Mouse (Mus musculus) neural tube, embryonic 15.5 days (tissue): Measurements from ENCODE around the gene Akap1. TPM values are rescaled to one million over a fixed set of nuclear protein-coding genes. Genes with fewer than 3 reads are reported as not detected.

ENCODE experiments used
- ATAC-seq: fragments of 200-750 bp; cut with Nextera tagmentation; 2 replicates; pipeline ENCODE4 v1.8.0; 2017; ENCODE audit warnings: mild to moderate bottlenecking, moderate TSS enrichment, moderate library complexity; ENCODE audit not compliant: low FRiP score
- H3K27ac ChIP-seq: fragments of 300-500 bp; sonication (generic); replicated peaks from 2 replicates; pipeline ENCODE4 v1.5.1; 2015; ENCODE audit warnings: mild to moderate bottlenecking, inconsistent platforms
- H3K27me3 ChIP-seq: fragments of 300-500 bp; sonication (generic); replicated peaks from 2 replicates; pipeline ENCODE4 v1.6.1; 2015; ENCODE audit warnings: inconsistent platforms
- H3K36me3 ChIP-seq: fragments of 300-500 bp; sonication (generic); 2 replicates; pipeline ENCODE4 v1.6.1; 2015; ENCODE audit warnings: inconsistent platforms
- H3K4me1 ChIP-seq: fragments of 300-500 bp; sonication (generic); 2 replicates; pipeline ENCODE4 v1.6.1; 2015; ENCODE audit warnings: inconsistent platforms
- H3K4me2 ChIP-seq: fragments of 300-500 bp; sonication (generic); 2 replicates; pipeline ENCODE4 v1.6.1; 2015; ENCODE audit warnings: inconsistent platforms, mild to moderate bottlenecking, moderate library complexity
- H3K4me3 ChIP-seq: fragments of 300-500 bp; sonication (generic); replicated peaks from 2 replicates; pipeline ENCODE4 v1.5.1; 2015; ENCODE audit warnings: mild to moderate bottlenecking, inconsistent platforms
- H3K9ac ChIP-seq: fragments of 300-500 bp; sonication (generic); replicated peaks from 2 replicates; pipeline ENCODE4 v1.6.1; 2015; ENCODE audit warnings: mild to moderate bottlenecking, inconsistent platforms
- H3K9me3 ChIP-seq: fragments of 300-500 bp; sonication (generic); replicated peaks from 2 replicates; pipeline ENCODE4 v1.6.1; 2016; ENCODE audit warnings: inconsistent platforms
- WGBS: fragments of 180-500 bp; shearing (Covaris S2); methylation state at CpG from one replicate; pipeline ENCODE4 v1.1.7; 2015; ENCODE audit warnings: mixed read lengths; 5-methylcytosine and 5-hydroxymethylcytosine counted together
- polyA plus RNA-seq: library from polyadenylated mRNA; unstranded; fragments of >200 nt; fragmentation: Nextera tagmentation; extraction: Ambion mirVana; gene quantifications from 2 replicates; pipeline ENCODE4 v1.2.1, GENCODE M21; 2015

Gene Akap1
- polyA plus RNA-seq, 1 experiment from 2014 or later = 27.6 TPM

DNA sequence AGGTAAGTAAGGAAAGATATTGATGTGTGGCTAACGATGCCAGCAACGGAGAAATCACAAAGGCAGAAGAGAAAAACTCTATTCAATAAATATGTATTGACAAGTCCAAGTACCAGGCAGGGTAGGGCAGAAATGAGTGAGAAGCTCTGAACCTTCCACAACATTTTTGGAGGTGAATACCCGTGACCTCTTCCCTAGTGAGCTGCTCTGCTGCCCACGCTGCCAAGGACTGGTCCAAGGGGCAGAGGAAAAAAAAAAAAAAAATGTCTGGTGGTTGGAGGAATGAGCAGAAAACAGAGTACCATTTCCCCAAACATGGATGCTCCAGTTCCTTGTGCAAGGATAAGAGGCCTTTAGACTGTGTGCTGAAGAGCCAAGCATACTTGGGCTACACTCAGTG, 11.6 kb downstream of the Akap1 start:
- peaks cover 34% of the 10 kb centered on the region for H3K4me1 ChIP-seq
- no peak overlapping the region for H3K27ac ChIP-seq
- H3K27me3 ChIP-seq = no peaks in the 10 kb centered on the region
- H3K36me3 ChIP-seq = no peaks in the 10 kb centered on the region
- no peak overlapping the region for H3K4me3 ChIP-seq
- 96% methylated on average over 4 of the region's 4 CpGs for WGBS
- no peak overlapping the region for H3K9ac ChIP-seq
- no peak for ATAC-seq
- H3K9me3 ChIP-seq = no peaks in the 10 kb centered on the region
- H3K4me2 ChIP-seq = no peak overlapping the region

DNA sequence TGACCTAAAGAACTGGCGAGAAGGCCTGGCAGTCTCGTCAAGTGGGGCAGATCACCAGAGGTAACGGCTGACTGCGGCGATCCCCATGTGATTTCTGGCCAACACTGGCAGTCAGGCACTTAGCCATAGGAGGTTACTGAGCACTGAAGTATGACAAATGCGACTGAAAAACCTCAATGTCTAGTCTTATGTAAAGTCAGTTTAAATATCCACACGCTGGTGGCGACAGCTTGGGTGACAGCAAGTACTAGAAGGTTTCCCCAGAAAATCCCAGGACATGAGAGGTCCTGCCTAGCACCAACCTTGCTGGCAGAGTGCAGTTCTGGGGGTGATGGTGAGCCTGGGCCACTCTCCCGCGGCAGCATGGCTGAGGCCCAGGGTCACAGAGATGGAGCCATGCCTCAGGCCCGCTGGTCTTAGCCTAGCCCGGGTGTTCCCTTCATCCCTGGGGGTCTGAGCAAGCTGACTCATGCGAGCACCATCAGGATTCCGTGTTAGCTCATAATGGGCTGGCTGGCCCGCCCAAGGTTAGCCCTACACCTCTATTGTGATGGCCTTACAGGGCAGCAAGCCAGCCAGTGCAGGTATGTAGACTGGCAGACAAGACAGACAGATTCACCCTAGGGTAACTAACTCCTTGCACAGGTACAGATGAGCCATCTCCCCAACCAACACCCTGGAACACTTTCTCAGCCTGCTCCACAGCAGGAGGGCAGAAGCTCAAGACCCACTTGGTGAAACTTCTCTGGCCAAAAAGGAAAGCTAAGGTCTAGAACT, 13.1 kb downstream of the Akap1 start:
- Histone ChIP-seq H3K4me1 (peaks cover 25% of the 10 kb centered on the region), H3K27me3 (no peaks in the 10 kb centered on the region), H3K4me3 (no peak overlapping the region), H3K4me2 (no peak overlapping the region), H3K27ac (no peak overlapping the region), H3K36me3 (no peaks in the 10 kb centered on the region), H3K9ac (no peak overlapping the region), H3K9me3 (no peaks in the 10 kb centered on the region)
- no peak for ATAC-seq
- 83% methylated on average over 15 of the region's 15 CpGs for WGBS

DNA sequence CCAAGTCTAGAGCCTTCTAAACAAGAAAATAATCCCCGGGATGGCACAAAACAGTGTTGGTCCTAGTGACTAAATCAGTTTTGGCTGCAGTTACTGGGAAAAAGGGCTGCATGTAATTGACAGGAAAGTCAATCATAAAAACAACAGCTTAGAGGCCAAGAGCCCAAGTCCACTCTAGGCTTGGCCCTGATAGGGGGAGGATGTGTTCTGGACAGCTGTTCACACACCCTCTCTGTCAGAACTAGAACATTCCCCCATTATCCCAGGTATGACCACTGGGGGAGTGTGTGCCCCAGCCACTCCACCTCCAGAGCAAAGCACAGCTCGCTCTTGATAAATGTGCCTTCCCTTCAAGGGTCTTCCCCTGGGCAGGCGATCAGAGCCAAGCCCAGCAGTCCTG, 14.7 kb downstream of the Akap1 start:
- peaks cover 24% of the 10 kb centered on the region for H3K4me1 ChIP-seq
- H3K9ac ChIP-seq = no peak overlapping the region
- 75% methylated on average over 3 of the region's 3 CpGs for WGBS
- ATAC-seq = no peak
- peaks cover 14% of the 10 kb centered on the region for H3K36me3 ChIP-seq
- no peaks in the 10 kb centered on the region for H3K27me3 ChIP-seq
- no peak overlapping the region for H3K4me3 ChIP-seq
- no peak overlapping the region for H3K27ac ChIP-seq
- no peak overlapping the region for H3K4me2 ChIP-seq
- no peaks in the 10 kb centered on the region for H3K9me3 ChIP-seq

DNA sequence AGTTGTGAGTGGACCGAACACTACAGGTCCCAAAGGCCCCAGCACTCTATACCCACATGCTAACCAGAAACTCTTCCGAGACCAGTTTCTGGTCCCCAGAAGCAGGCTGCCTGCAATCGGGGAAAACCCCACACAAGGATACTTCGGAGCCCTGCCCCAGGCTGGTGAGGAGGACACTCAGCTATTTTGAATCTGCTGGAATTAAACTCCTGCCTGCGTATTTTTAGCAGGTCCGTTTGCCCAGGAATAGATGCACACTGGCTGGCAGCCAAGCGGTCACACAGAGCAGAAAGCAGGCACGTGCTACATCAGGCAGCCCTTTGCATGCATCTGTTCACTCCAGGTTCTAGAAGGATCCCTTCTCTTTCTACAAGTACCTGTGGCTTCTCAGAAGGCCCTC, 15.1 kb downstream of the Akap1 start:
- H3K9me3 ChIP-seq = no peaks in the 10 kb centered on the region
- H3K27me3 ChIP-seq = no peaks in the 10 kb centered on the region
- WGBS = 70% methylated on average over 8 of the region's 8 CpGs
- no peak overlapping the region for H3K4me3 ChIP-seq
- no peak overlapping the region for H3K4me2 ChIP-seq
- H3K27ac ChIP-seq = no peak overlapping the region
- H3K9ac ChIP-seq = no peak overlapping the region; the same call in 1 of the 2 replicates
- peaks cover 24% of the 10 kb centered on the region for H3K4me1 ChIP-seq
- no peak for ATAC-seq
- peaks cover 19% of the 10 kb centered on the region for H3K36me3 ChIP-seq

DNA sequence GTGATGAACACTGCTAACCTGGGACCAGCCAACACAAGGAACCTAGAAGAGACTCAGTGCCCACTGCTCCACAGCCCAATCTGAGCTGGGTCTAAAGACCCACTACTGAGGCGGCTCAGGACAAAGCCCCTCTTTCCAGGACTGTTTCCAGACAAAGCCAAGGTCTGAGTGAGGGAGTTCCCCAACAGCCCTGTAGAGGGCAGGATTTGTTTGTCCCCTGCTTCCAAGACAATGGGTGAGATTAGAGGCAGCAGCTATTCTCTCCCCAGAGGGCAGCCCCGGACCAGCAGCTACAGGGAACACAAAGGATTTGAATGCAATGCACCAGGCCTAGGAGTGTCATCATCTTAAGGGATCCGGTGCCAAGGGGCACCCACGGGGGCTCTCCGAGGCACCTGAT, 15.8 kb downstream of the Akap1 start:
- no peak overlapping the region for H3K9ac ChIP-seq
- 38% methylated on average over 5 of the region's 5 CpGs for WGBS
- no peak for ATAC-seq

DNA sequence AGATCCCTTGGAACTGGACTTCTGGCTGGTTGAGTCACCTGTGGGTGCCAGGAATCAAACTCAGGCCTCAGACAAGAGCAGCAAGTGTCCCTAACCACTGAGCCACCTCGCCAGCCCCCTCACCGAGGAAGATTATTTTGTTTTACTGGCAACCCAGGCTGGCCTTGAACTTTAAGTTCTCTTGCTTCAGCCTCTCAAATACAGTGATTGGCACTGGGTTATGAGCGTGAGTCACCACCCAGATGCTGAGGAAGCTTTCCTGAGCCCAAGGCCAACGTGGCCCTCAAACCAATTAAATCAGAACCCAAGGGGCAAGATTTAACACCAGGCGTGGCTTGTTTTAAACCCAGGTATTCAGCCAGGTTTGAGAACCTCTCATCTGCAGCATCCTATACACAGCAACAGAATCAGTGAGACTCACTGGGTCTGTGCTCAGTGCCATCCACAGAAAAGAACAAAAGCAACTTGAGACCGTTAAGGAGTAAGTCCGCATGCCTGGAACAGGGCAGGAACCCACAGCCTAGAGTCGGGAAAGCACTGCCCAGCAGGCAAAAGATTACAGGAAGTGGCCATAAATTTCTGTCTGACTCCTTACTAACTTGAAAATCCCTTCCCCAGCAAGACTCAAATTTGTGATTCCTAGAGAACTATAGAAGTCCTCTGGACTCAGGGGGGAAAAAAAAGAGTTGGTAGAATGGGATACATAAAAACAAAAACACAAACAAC, 16.9 kb downstream of the Akap1 start:
- H3K27ac ChIP-seq = no peak overlapping the region
- peaks cover 24% of the 10 kb centered on the region for H3K4me1 ChIP-seq
- H3K4me3 ChIP-seq = no peak overlapping the region
- no peaks in the 10 kb centered on the region for H3K27me3 ChIP-seq
- WGBS = 77% methylated on average over 8 of the region's 8 CpGs
- H3K9ac ChIP-seq = no peak overlapping the region
- no peaks in the 10 kb centered on the region for H3K9me3 ChIP-seq
- no peak for ATAC-seq
- no peak overlapping the region for H3K4me2 ChIP-seq
- H3K36me3 ChIP-seq = peaks cover 31% of the 10 kb centered on the region

More for the DNA sequence above, 15.8 kb downstream of the Akap1 start:
- Histone ChIP-seq H3K27me3 (no peaks in the 10 kb centered on the region), H3K36me3 (peaks cover 25% of the 10 kb centered on the region), H3K4me2 (no peak overlapping the region), H3K9me3 (no peaks in the 10 kb centered on the region), H3K4me1 (peaks cover 24% of the 10 kb centered on the region), H3K27ac (no peak overlapping the region), H3K4me3 (no peak overlapping the region)

DNA sequence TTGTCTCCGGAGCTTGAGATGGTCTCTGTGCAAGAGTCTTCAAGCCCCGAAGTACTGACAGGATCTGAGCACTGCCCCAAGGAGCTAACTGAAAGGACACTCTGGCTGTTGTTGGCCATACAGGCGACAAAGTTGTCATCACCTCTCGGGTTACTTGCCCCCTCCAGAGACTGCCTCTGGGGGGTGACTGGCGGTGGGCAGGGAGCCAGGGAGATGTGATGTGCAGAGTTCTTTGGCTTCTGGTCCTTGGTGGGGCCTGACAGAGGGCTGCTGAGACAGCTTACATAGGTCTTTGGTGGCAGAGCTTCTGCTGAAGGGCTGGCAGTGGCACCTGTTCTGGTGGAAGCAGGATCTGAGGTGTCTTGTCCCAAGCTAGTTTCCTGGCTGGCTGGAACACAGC, 20.0 kb downstream of the Akap1 start:
- H3K4me2 ChIP-seq = no peak overlapping the region
- peaks cover 34% of the 10 kb centered on the region for H3K36me3 ChIP-seq
- no peaks in the 10 kb centered on the region for H3K27me3 ChIP-seq
- H3K27ac ChIP-seq = no peak overlapping the region
- 85% methylated on average over 5 of the region's 5 CpGs for WGBS
- H3K4me3 ChIP-seq = no peak overlapping the region
- no peak for ATAC-seq
- no peaks in the 10 kb centered on the region for H3K9me3 ChIP-seq
- H3K4me1 ChIP-seq = peaks cover 19% of the 10 kb centered on the region
- no peak overlapping the region for H3K9ac ChIP-seq

DNA sequence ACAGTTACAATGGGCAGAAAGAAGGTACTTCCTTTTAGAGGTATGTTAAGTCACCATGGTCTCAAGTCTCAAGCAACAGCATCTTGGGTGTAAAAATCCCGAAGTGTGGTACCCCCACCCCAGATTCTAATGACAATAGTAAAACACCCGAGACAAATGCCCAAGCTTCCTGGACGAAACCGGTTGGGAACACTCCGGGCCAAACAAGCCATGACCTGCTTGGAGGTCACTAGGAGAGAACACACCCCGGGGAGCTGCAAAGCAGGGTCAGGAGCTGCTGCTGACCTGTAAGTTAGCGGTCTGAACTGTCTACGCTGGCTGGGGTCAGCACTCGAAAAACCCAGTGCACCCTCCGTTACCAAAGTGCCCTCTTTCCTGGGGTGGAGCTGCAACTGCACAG, 21.1 kb downstream of the Akap1 start:
- Histone ChIP-seq H3K4me2 (no peak overlapping the region), H3K4me3 (no peak overlapping the region), H3K9ac (no peak overlapping the region), H3K9me3 (no peaks in the 10 kb centered on the region), H3K27ac (no peak overlapping the region), H3K36me3 (peaks cover 39% of the 10 kb centered on the region), H3K4me1 (peaks cover 8% of the 10 kb centered on the region; the same call in 1 of the 2 replicates), H3K27me3 (no peaks in the 10 kb centered on the region)
- ATAC-seq = no peak
- 92% methylated on average over 10 of the region's 10 CpGs for WGBS

DNA sequence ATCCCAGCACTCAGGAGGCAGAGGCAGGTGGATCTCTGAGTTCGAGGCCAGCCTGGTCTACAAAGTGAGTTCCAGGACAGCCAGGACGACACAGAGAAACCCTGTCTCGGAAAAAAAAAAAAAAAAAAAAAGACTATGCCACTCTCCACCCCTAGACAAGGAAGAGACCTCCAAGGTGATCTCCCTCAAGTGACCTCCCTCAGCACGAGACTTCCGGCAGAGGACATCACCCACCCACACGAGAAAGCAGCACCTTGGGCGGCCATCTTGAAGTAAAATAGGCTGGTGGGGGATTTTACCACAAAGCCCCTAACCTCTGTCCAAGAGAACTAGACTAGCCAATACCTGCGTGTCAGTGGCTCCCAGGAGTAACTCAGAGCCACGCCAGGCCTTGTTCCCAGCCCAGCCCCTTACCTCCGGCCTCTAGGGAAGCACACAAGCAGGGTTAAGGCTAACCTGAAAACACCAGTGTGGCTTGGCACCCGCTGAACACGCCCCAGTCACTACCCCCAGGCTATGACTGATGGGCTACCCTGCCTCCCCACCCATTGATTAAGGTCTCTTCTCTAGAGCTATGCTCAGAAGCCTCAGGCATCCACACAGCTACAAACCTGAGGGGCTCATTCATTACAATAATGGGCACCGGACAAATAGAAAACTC, 21.9 kb downstream of the Akap1 start:
- WGBS = 93% methylated on average over 13 of the region's 13 CpGs
- Histone ChIP-seq H3K4me1 (0 out of 2 replicates have a peak, but pooled peaks cover 2% of the 10 kb centered on the region), H3K9ac (no peak overlapping the region), H3K4me3 (no peak overlapping the region), H3K27ac (no peak overlapping the region), H3K9me3 (no peaks in the 10 kb centered on the region), H3K36me3 (peaks cover 47% of the 10 kb centered on the region), H3K4me2 (no peak overlapping the region), H3K27me3 (no peaks in the 10 kb centered on the region)
- ATAC-seq = no peak

DNA sequence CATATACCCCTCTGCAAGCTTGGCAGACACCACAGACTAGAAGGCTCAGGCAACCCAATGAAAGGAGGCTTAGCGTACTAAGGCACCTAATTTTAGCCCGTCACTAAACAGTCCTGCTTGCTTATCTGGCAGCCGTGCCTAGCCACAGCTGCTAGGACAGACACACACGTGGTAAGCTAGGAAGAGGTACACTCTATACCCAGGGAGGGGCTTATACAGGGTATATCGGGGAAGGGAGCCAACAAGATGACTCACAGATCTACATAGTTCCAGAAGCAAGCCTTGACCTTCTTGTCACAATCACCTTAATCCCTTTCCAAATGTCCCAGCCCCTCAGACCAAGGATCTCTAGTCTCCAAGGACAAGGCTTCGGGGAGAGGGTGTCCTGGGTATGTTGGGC, 23.0 kb downstream of the Akap1 start:
- WGBS = 84% methylated on average over 6 of the region's 6 CpGs
- Histone ChIP-seq H3K4me2 (no peak overlapping the region), H3K27ac (no peak overlapping the region), H3K27me3 (no peaks in the 10 kb centered on the region), H3K9ac (no peak overlapping the region), H3K4me1 (0 out of 2 replicates have a peak, but pooled peaks cover 2% of the 10 kb centered on the region), H3K36me3 (peaks cover 57% of the 10 kb centered on the region), H3K4me3 (no peak overlapping the region), H3K9me3 (no peaks in the 10 kb centered on the region)
- no peak for ATAC-seq

DNA sequence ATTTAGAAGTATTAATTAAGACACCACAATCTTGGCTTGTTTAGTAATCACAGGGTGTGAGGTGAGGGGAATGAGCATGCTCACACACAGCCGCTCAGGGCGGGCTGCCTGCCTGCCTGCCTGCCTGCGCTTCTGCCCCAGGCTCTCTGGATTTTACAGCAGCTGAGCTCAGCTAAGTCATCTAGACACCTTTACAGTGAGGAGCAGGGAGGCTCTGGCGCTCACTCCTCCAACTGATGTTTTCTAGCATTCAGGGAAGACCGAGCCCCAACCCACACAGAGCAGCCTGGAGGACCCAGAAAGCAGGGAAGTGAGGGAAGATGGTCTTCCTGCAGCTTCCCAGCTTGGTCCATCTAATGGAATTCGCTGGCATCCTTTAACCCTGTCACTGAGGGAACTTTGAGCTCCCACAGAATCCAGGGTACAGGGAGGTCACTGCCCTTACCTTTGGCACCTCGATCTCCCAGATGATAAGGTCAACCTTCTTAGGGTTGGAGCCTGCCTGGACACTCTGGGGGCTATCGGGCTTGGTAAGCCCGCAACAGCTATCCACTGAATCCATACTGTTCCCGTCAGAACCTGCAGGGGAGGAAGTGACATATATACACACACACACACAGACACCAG, 23.5 kb downstream of the Akap1 start:
- Histone ChIP-seq H3K9ac (no peak overlapping the region), H3K4me2 (no peak overlapping the region), H3K36me3 (peaks cover 60% of the 10 kb centered on the region), H3K9me3 (no peaks in the 10 kb centered on the region), H3K4me1 (0 out of 2 replicates have a peak, but pooled peaks cover 2% of the 10 kb centered on the region), H3K4me3 (no peak overlapping the region), H3K27me3 (no peaks in the 10 kb centered on the region), H3K27ac (no peak overlapping the region)
- WGBS = 75% methylated on average over 10 of the region's 10 CpGs
- no peak for ATAC-seq
